Mouse (Mus musculus): ENCODE data around the gene Icam1. TPM values are rescaled to one million over a fixed set of nuclear protein-coding genes. Genes with fewer than 3 reads are reported as not detected.
"Not testable (repeated sequence)": the region's sequence is repeated elsewhere in the genome, so short reads cannot be mapped to it uniquely, and the experiment has no call there.

Icam1 gene
- total RNA-seq, 4 experiments from 2014 or later = 14.9 to 33.1 (median 22.2) TPM

DNA sequence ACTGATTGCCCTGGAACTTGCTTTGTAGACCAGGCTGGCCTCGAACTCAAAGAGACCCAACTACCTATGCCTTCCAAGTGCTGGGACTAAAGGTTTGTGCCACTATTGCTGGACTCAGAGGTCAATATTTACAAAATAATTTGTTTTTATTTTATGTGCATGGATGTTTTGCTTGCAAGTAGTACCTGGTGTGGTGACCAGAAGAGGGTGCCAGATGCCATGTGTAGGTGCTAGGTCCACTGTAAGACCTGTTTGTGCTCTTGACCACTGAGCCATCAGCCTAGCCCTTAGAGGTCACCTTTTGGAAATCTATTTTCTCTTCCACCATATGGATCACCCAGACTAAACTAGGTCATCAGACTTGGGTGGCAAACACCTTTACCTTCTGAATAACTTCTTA is 6.9 kb downstream of the Icam1 start:
- DNase-seq = no peak

DNA sequence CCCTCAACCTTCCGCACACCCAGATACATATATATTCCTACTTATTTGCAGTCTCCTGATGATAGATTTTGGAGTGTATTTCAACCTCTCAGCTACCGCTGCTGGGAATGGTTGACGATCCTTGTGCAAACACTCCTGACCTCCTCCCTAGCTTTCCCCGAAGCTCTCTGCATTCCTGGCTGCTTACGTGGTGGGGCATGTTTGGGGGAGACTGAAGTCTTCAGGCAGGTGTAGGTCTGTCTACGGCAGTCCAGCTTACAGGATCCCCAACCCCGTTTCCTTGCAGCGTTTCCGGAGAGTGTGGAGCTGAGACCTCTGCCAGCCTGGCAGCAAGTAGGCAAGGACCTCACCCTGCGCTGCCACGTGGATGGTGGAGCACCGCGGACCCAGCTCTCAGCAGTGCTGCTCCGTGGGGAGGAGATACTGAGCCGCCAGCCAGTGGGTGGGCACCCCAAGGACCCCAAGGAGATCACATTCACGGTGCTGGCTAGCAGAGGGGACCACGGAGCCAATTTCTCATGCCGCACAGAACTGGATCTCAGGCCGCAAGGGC is 9.5 kb downstream of the Icam1 start:
- no peak for DNase-seq

DNA sequence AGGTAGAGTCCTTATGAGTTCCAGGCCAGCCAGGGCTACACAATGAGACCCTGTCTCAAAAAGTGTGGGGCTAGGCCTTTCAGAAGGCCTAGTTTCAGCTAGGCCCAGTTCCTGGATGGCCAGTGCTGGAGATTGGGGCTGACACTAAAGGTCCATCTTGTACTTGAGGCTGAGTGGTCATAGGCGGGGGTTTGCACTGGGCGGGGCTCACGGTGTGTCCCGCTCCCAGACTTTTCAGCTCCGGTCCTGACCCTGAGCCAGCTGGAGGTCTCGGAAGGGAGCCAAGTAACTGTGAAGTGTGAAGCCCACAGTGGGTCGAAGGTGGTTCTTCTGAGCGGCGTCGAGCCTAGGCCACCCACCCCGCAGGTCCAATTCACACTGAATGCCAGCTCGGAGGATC is 11.1 kb downstream of the Icam1 start:
- DNase-seq = no peak

DNA sequence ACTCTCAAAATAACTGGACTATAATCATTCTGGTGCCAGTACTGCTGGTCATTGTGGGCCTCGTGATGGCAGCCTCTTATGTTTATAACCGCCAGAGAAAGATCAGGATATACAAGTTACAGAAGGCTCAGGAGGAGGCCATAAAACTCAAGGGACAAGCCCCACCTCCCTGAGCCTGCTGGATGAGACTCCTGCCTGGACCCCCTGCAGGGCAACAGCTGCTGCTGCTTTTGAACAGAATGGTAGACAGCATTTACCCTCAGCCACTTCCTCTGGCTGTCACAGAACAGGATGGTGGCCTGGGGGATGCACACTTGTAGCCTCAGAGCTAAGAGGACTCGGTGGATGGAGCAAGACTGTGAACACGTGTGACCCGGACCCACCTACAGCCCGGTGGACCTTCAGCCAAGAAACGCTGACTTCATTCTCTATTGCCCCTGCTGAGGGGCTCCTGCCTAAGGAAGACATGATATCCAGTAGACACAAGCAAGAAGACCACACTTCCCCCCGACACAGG is 12.0 kb downstream of the Icam1 start:
- no peak for DNase-seq

DNA sequence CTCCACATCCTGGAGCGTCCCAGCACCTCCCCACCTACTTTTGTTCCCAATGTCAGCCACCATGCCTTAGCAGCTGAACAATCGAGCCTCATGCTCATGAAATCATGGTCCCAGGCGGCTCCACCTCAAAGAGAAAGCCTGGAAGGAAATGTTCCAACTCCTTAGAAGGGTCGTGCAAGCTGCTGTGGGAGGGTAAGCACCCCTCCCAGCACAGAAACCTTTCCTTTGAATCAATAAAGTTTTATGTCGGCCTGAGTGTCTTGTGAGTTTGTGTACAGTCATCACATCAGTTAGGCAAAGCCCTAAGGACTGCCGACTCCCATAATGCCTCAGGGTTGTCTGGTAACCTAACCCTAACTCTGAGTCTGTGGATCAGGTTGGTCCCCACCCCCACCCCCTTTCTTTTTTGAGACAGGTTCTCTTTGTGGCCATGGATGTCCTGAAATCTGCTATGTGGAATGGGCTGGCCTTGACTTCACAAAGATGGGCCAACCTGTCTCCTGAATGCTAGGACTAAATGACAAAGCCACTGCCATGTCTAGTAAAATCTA is 12.8 kb downstream of the Icam1 start:
- no peak for DNase-seq

DNA sequence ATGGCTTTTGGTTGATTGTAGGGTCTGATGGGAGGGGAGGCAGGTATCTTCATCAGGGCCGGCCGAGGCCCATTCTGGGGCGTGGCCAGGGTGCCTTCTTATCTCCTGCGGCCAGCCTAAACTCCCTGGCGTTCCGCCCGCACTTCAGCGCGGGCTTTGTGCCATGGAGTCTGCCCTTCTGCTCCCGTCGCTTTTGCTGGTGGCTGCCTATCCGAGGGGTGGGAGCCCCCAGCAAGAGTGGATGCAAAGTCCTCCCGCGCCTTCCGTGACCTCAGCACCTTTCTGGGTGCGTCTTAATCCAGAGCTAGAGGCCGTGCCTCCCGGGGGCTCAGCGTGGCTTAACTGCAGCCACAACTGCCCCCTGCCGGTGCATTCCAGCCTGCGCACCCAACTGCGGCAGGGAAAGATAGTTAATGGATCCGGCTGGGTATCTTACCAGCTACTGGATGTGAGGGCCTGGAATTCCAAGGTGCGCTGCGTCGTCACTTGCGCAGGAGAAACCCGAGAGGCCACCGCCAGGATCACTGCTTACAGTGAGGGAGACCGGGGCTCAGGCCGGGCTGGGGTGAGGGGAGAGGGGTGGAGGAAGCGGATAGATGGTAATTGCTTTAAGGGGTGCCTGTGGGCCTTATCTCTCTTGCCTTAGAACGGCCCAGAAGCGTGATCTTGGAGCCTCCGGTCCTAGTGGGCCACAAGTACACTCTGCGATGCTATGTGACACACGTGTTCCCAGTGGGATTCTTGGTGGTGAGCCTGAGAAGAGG is 13.7 kb downstream of the Icam1 start, which contains the start of gene Icam4:
Icam4 (plus strand) TSS at position 83 of the 764 bp plus-strand sequence.
- peak; percentile 75 for DNase-seq

DNA sequence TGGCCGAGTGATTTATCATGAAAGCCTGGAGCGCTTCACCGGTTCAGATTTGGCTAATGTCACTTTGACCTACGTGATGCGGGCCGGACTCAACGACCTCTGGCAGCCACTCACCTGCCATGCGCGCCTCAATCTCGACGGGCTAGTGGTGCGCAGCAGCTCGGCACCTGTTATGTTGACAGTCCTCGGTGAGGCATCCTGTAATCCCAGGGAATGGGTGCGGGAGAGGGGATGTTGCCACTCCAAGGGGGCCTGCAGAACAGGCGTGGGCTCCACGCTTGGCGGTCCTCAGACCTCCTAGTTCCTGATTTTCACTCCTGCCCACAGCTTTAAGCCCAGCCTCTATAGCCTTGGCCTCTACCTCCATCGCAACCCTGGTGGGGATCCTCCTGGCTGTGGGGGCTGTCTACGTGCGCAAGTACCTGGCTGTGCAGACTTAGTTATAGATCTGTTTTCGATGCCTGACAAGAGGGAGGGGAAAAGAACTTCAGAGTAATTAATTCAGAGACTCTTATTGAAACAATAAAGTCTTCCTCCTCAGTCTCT is 14.3 kb downstream of the Icam1 start:
- DNase-seq = no peak

DNA sequence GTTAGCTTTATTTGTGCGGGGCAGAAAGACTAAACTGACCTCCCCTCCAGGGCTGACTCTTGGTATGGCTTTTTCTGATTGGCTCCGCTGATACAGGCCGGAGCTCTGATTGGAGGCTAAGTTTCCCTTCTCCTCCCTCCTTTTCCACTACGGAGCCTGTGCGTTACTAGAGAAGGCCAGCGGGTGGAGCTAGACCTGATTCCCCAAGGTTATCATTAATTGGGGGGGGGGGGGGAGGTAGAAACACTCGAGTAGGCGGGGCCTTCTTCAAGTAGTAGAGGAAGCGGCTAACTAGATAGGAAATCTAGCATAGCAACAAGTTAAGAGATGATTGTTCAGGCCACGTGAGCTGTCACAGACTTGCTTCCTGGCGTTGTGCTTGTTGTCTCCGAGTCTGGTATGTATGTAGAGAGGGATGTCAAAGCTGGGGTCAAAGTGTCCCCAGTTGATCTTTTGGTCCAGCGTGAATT is 15.0 kb downstream of the Icam1 start:
- DNase-seq = peak; percentile 87

DNA sequence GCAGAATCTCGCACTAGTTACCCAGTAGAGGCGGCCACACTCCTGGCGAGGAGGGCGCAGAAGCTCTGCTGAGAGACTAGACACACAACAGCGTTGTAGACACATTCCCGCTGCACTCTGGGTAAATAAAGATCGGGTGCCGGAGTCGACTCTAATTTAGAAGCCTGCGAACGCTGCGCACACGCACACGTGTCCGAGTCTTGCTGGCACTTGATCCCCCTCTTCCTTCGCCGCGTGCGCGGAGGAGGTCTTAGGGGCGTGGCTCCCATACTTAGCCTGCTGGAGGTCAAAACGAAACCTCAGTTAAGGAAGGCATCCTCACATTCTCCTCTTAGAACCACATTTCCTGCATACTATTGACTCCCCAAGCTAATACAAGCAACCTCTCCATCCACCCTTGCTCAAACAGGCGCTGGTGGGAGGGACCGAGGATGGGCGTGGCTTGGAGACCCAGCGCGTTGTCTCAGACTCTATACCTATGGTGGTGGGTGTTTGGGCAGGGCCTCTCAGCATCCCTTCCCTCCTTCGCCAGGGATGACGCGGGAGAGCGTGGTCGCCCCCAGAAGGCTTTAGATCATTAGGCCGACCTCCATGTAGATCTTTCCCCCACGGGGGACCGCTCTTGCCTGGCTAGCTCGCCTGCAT is 15.6 kb downstream of the Icam1 start:
- DNase-seq = peak; percentile 62

DNA sequence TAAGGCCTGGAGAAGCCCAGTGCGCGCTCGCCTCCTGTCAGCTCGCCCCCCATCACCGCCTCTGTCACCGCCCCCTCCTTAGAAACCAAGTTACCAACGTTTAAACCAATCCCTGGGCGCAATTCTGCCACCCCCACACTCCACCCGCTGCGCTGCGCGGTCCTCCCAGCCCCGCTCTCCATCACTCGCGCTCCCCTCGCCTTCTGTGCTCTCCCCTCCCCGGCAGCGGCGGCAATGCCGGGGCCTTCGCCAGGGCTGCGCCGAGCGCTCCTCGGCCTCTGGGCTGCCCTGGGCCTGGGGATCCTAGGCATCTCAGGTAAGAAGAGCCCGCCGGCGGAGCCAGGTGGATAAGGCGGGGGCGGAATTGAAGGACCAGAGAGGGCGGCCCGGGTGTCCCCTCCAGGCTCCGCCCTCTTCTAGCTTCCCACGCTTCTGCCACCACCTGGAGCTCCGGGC is 16.1 kb downstream of the Icam1 start, which contains the start of gene Icam5:
Icam5 (plus strand) TSS at position 178 of the 456 bp plus-strand sequence.
- DNase-seq = no peak

DNA sequence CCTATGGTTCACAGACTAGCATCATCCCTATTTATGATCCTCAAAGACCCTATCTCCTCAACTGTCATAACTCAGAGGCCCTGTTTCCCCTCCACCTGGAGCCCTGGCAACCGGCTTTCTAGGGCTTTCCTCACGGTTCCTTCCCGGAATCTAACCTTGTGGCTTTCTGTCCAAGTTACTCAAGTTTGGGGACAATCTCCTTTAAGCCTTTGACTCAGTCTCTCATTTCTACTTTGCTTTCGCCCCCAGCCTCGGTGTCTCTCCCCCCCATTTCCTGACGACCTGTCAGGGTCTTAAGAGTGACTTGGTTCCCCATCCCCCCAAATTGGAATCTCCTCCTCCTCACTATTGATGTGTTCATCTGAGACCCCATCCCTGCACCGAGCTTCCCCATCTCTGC is 16.7 kb downstream of the Icam1 start:
- no peak for DNase-seq

DNA sequence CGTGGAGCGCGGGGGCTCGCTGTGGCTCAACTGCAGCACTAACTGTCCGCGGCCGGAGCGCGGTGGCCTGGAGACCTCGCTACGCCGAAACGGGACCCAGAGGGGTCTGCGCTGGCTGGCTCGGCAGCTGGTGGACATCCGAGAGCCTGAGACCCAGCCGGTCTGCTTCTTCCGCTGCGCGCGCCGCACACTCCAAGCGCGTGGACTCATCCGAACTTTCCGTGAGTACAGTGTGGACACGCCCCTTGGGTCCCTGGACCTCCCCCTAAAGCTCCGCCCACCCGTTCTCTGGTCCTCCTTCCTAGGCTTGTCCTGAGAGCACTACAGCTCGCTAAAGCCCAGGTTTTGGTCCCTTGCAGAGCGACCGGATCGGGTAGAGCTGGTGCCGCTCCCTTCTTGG is 17.4 kb downstream of the Icam1 start:
- peak; percentile 83 for DNase-seq

DNA sequence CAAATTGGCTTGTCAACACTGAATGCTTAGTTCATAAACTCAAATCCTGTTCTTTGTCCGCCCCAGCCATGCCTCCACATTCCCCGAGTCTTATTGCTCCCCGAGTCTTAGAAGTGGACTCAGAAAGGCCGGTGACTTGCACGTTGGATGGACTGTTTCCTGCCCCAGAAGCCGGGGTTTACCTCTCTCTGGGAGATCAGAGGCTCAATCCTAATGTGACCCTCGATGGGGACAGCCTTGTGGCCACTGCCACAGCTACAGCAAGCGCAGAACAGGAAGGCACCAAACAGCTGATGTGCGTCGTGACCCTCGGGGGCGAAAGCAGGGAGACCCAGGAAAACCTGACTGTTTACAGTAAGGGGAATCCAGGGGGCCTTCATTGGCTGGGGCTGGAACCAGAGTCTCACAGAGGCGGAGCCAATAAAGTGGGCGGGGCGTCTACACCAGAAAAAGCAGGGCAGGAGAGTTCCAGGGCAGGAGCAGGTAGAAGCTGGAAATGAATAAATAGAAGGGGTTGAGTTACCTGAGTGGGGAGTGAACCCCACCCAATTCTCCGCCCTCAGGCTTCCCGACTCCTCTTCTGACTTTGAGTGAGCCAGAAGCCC is 18.8 kb downstream of the Icam1 start:
- DNase-seq = no peak

DNA sequence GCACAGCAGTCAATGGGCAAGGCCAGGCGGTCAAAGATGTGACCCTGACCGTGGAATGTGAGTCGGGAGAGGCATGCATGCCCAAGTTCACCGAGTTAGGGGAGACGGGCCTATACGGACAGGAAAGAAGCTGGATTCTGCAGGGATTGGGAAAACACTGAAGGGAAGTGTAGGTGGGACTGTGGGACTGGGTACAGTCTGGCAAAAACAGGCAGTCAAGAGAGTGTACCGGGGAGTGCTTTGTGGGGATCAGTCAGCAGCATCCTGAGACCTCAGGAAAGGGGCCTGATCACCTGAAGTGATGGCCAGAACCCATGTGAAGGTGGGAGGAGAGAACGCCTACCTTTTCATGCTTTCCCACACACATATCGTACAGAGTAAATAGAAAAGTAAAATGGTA is 19.8 kb downstream of the Icam1 start:
- no peak for DNase-seq

DNA sequence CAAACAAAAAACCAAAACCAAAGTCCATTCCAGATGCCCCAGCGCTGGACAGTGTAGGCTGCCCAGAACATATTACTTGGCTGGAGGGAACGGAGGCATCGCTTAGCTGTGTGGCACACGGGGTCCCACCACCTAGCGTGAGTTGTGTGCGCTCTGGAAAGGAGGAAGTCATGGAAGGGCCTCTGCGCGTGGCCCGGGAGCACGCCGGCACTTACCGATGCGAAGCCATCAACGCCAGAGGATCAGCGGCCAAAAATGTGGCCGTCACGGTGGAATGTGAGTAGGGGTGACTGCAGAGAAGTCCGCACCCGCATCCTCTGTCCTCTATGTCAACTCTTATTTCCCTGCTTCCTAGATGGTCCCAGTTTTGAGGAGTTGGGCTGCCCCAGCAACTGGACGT is 20.4 kb downstream of the Icam1 start:
- DNase-seq = no peak

DNA sequence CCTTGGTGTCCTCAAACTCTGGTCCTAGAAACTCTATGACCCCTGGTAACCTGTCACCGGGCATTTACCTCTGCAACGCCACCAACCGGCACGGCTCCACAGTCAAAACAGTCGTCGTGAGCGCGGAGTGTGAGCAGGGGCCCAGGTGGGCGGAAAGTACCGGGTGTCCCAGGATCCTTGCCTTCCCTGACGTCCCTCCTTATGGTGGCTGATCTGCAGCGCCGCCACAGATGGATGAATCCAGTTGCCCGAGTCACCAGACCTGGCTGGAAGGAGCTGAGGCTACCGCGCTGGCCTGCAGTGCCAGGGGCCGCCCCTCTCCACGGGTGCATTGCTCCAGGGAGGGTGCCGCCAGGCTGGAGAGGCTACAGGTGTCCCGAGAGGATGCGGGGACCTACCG is 20.9 kb downstream of the Icam1 start:
- DNase-seq = no peak

DNA sequence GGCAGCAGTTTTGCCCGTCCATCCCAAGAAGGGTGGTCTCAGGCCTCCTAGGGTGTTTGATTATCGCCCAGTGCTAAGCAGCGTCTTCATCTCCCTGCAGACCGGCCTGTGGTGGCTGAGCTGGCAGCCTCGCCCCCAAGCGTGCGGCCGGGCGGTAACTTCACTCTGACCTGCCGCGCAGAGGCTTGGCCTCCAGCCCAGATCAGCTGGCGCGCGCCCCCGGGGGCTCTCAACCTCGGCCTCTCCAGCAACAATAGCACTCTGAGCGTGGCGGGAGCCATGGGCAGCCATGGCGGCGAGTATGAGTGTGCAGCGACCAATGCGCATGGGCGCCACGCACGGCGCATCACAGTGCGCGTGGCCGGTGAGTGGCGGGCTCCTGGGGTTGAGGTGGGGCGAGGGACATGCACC is 21.7 kb downstream of the Icam1 start:
- no peak for DNase-seq

DNA sequence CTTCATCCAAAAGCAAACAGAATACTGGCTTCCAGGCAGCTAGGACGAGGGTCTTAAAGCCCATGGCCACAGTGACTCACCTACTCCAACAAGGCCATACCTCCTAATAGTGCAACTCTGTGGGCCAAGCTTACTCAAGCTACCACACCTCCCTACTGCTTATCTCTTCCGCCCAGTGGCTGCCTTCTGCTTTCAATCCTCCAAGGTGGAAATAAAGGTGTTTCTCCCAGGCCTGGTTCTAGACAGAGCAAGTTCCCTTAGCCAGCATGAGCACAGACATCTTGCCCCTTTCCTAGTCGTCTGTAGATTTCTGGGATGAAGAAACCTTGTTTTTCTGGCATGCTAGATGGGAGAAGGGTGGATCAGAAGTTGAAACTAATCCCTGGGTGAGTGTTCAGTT is 24.0 kb downstream of the Icam1 start:
- no peak for DNase-seq

DNA sequence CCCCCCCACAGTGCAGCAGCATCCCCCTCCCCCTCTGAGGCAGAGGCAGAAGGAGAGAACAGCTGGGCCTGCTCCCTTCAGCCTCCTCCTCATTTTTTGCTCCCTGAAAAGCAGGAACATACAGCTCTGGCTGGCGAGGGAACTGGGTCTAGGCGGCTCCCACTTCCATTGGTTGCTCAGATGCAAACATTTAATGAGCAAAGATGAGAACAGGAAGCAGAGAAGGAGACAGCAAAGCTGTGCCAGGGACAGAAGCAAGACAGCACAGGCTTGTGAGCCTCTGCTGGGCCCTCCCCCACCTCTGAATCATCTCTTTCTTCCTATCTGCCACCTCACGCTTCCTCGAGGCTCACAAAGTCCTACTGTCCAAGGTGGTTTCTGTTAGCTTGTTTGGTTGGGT is 25.5 kb downstream of the Icam1 start:
- no peak for DNase-seq

DNA sequence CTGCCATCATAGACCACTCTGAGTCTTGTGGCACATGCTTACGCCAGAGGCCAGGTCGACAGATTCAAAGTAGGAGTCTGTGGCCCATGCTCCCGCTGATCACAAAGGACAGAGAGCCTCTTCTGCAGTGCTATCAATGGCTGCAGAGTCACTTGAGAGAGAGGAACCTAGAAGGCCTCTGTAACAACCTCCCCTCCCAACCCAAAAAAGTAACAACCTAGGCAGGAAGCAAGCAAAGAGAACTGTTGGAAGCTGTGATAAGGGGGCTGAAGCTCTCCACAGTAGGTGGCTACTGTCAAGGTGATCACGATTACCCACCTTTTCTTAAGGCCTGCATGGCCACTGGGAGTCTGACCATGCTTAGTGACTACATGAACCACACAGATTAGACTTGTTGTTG is 27.8 kb downstream of the Icam1 start:
- no peak for DNase-seq

DNA sequence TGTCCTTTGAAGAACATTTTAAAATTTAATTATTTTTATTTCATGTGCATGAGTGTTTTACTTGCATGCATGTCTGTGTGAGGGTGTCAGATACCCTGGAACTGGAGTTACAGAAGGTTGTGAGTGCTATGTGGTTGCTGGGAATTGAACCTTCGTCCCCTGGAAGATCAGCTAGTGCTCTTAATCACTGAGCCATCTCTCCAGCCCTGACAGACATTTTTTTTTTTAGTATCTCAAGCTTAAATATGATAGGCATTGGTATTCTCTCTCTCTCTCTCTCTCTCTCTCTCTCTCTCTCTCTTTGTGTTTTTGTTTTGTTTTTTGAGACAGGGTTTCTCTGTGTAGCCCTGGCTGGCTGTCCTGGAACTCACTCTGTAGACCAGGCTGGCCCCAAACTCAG is 29.0 kb downstream of the Icam1 start:
- DNase-seq = not testable (repeated sequence)

DNA sequence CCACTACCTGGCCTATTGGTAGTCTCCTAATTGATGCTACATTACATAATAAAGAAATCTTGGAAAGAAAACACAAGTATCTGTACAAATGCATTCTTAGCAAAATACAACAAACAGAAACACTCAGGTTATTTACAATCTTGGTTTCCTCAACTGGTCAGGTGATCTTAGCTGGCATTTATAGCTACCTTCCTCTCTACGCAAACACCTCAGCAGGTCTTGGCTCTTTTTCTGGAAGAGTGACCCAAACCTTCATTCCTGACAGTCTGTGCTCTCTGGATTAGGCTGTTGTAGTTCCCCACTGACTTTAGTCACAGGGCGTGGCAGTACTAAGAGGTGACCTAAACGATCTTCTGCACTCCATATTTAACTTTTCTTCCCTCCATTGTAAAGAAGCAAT is 29.4 kb downstream of the Icam1 start:
- no peak for DNase-seq
